Mouse (Mus musculus) kidney, adult 8-10 months (tissue): ENCODE results near the gene Plekhm3.
"Not testable (repeated sequence)": the region's sequence is repeated elsewhere in the genome, so short reads cannot be mapped to it uniquely, and the experiment has no call there.

ENCODE experiments used
- DNase-seq, 2 experiments: peaks; one replicate each; pipeline ENCODE4 v3.0.0; 2022

Gene Plekhm3

GRCm38 (mm10) chr1:64956479-64956961, at the start of gene Plekhm3:
Plekhm3 (minus strand) TSS chr1:64956824.
- DNase-seq, result peak; percentile 59 to 79

GRCm38 (mm10) chr1:65005575-65005974, 49.0 kb upstream of the Plekhm3 start:
- DNase-seq, result no peak

DNA sequence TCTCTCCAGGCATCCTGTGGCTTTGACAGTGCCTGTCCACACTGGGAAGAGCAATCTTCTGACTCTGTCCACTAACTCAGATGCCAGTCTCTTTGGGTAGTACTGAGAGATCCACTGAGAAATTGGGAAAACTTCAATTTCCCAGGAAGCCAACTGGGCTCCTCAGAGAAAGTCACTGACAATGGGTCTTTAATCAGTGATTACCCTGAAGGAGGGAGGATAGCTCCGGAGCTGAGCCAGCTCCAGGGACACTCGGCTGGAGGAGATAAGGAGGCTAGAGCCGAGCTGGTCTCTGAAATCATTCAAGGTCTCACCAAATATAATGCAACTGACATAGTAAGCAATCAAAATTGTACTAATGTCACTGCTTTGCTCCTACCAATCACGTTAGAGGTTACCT, 47.9 kb upstream of the Plekhm3 start:
- DNase-seq, result no peak

DNA sequence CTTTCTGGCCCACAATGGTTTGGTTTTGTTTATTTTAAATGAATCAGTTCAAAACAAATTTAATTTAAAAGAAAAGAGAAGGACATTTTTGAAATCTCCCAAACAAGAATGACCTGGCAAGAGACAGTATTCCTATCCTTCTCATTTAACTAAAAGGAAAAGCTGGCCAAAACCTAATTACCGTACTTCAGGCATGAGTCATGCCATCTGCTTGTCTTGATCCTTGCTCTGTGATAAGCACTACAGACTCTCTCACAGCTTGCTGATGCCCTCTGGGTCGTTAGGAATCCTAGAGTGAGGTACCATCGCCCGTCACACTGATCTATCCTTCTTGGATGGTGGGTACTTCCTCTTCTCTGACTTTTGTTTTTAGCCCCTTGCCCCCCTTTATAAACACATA, 36.6 kb upstream of the Plekhm3 start:
- no peak for DNase-seq

- no peak for DNase-seq
Observed at GRCm38 (mm10) chr1:64988176-64988575, 31.6 kb upstream of the Plekhm3 start.

- DNase-seq, result peak in 1 of 2 experiments; percentile 52
Observed at GRCm38 (mm10) chr1:64986120-64986519, 29.5 kb upstream of the Plekhm3 start.

DNA sequence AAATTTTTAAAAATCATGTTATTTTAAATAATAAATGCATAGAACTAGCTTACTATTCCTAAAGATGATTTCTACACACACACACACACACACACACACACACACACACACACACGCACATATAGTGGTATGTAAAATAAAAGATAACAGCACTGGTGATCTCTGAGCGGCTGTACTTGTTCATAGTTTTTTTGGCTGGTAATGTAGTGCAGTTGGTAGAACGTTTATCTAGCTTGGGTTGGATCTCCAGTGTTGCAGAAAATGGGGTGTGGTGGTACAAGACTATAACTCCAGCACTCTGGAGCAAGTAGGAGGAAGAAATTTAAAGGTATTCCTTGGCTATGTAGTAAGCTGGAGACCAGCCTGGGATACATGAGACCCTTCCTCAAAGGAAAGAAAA, 26.6 kb upstream of the Plekhm3 start:
- no peak for DNase-seq

GRCm38 (mm10) chr1:64978321-64978799, 21.7 kb upstream of the Plekhm3 start:
- no peak for DNase-seq

DNA sequence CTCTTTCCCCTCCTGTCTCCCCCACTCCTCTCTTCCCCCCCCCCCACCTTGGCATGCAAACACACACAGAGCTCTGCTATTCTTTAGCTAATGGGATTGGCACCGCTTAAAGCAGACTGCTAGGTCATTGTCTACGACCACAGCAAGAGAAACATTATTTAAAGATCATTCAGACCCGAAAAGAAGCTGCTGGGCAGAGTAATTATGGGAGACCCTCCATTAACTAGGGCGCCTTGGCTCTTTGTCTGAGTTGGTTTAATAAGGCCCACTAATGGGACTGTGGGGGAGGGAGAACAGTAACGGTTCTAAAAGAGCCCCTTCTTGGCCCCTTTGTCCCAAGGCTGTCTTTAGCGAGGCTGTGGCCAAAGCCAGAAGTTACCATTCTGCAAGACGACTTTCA, 18.7 kb upstream of the Plekhm3 start:
- DNase-seq, result no peak

DNA sequence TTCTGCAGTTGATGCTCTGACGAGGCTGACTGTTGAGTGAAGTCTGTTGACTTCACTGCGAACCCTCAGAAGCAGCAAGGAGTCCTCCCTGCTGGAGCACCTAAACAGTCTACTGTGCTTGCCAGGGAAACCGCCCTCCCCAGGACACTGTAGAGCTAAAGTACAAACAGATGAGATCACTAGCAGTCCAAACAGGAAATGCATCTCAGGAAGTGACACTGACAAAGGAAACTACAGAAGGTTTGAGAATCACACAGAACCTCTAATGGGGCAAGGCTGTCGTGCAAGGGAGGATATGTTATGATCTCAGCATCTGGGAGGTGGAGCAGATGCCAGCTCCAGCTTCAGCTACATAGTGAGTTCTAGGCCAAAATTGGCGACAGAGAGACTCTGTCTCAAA, 14.1 kb upstream of the Plekhm3 start:
- peak; percentile 3 to 6 for DNase-seq

DNA sequence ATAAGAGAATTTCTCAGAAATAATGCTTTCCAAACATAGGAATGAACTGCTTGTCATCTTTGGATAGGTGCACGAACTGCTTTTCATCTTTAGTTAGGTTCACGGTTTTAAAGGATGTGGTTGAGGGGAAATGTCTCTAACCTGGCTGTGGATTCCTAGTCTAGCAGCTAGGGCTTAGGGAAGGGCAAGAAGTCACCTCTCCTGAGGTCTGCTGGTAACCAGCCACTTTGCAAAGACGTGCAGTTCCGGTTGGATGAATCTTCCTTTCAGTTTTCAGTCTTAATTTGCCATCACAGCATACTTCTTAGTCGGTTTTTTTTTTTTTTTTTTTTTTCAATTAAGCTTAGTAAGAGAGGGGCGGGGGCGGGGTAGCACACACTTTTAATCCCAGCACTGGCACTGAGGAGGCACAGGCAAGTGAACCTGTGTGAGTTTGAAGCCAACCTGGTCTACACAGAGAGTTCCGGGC, 431 bp upstream of the Plekhm3 start:
- peak in 1 of 2 experiments; percentile 6 for DNase-seq

DNA sequence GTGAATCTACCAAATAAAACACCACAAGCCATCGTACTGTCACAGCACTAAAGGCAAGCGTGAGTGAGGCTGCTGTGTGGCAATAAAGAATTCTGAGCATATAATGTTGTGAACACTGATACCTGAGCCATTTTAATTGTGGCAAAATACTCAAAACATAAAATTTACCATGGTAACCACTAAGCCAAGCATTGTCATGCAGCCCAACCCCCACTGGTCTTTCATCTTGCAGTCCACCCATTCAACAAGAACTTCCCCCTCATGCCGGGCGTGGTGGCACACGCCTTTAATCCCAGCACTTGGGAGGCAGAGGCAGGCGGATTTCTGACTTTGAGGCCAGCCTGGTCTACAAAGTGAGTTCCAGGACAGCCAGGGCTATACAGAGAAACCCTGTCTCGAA, 1.8 kb downstream of the Plekhm3 start:
- DNase-seq, result not testable (repeated sequence)

GRCm38 (mm10) chr1:64950271-64950670, 6.4 kb downstream of the Plekhm3 start:
- DNase-seq, result no peak

GRCm38 (mm10) chr1:64949377-64949776, 7.2 kb downstream of the Plekhm3 start:
- no peak for DNase-seq

- DNase-seq, result no peak
Observed at GRCm38 (mm10) chr1:64946106-64946505, 10.5 kb downstream of the Plekhm3 start.

- no peak for DNase-seq
Observed at GRCm38 (mm10) chr1:64945214-64945785, 11.3 kb downstream of the Plekhm3 start.

DNA sequence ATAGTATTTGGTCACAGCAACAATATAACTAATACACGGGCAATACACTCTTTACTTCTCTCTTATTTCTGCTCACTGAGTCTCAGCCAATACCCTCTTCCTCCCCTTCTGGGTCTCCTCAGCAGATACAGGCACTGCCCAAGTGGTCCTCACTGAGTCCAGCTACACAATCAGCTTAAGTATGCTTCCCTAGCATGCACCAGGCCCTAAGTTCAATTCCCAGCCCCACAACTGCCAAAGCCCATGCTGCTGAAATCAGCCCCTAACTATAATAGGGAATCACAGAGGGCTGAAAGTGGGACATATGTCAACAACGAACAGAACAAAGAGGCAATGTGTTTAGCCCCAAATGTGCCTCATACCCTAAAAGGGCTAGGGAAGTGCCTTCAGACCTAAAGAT, 11.9 kb downstream of the Plekhm3 start:
- no peak for DNase-seq

GRCm38 (mm10) chr1:64942006-64942755, 14.4 kb downstream of the Plekhm3 start:
- DNase-seq, result no peak

DNA sequence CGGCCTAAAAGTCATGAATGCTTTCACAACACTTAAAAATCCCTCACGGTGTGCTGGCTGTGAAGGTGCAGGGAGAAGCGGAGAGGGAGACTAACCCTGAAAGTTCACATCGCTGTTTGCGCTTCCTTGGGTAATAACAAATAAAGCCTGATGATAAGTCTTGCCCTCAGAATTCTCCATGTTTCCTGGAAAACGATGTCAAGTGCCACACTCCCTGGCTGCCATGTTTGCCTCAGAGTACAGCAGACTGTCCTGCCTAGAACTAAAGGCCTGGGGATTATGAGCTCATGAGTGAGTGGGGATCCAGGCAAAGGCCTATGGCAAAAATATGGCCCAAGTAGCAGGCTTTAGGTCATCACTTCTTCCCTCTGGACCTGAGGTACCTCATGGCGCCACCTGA, 17.7 kb downstream of the Plekhm3 start:
- no peak for DNase-seq

DNA sequence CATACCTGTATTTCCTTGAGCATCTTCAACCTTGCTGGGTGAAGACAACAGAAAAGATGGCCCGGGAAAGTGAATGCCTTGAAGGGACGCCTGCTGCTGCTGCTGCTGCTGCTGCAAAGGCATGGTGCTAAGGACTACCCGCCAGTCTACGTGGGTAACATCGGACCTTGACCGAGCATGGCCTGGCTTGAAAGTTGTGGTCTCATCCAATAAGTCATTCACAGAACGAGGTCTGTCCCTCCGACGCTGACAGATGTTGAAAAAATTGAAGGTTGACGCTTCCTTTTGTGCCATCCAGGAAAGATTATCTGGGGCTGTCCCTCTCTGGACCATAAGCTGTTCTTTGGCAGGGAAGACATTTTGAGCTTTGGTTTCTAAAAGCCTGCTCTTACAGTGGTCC, 18.9 kb downstream of the Plekhm3 start:
- DNase-seq, result no peak

DNA sequence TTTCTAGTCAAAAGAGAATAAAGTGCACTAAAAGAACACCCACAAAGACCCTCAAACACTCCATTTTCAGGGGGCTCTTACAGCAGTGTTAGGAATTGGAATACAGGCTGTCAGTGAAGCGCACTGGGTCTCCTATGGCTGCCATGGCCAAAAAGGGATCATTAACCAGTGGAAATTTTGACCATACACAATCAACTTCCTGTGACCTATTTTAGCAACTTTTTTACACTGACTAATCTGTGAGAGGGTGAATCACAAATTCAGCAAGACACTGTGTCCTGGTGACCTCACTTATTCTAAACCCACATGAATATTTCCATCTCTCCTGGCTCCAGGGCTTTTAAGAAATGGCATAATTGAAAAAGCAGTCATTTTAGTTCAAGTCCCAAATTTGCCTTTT, 23.7 kb downstream of the Plekhm3 start:
- no peak for DNase-seq

GRCm38 (mm10) chr1:64930124-64930523, 26.5 kb downstream of the Plekhm3 start:
- no peak for DNase-seq

DNA sequence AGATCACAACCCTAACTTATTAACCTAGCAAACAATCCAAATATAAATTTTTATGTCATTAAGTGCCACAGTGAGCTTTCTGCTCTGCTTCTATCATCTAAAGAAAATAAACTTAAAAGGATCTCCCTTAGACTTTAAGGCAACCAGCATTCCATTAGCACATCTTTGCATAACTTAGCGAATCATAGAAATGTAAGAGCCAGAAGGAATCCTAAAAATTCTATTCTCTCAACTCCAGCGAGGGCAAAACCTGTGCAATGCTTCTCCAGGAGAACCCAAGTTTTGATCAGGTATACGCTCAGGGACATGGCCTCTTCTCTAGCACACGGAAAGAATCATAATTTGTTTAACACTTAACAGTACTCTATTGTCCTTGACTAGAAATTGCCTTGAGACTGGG, 27.0 kb downstream of the Plekhm3 start:
- no peak for DNase-seq

DNA sequence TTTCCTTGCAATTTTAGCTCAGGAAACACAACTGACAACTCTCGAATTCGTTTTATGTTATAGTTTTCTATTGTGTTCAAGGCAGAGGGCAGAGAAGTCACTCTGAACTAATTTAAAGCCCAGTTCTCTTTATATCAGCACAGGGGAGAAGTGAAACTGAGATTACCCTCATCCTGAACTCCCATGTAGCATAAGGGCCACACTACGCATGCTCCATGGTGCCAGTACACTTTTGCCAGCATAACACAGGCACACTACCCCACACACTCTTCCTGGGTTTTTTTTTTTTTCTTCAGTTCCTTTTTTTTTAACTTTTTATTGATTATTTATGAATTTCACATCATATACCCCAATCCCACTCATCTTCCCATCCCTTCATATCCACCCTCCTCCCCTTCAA, 28.1 kb downstream of the Plekhm3 start:
- DNase-seq, result no peak
